Mouse (Mus musculus) NIH3T3 (cell line): Measurements from ENCODE around the gene Rnf2.
"Not testable (repeated sequence)": the region's sequence is repeated elsewhere in the genome, so short reads cannot be mapped to it uniquely, and the experiment has no call there.

Experiments
- DNase-seq: peaks from one replicate; pipeline ENCODE4 v3.0.0-alpha.2; 2012; ENCODE audit warnings: low read depth

Rnf2 gene

GRCm38 (mm10) chr1:151484754-151485153, 16.0 kb downstream of the Rnf2 start:
- DNase-seq = no peak

- peak; percentile 53 for DNase-seq
These were observed 17.2 kb downstream of the Rnf2 start for GRCm38 (mm10) chr1:151483568-151483967.

GRCm38 (mm10) chr1:151482497-151482896, 18.3 kb downstream of the Rnf2 start:
- no peak for DNase-seq

- not testable (repeated sequence) for DNase-seq
These were observed 28.4 kb downstream of the Rnf2 start for GRCm38 (mm10) chr1:151472386-151472785.

GRCm38 (mm10) chr1:151471429-151471828, 29.3 kb downstream of the Rnf2 start:
- no peak for DNase-seq

- peak; percentile 33 for DNase-seq
These were observed 34.2 kb downstream of the Rnf2 start for GRCm38 (mm10) chr1:151466571-151466970.

GRCm38 (mm10) chr1:151464914-151465313, 35.8 kb downstream of the Rnf2 start:
- no peak for DNase-seq

- DNase-seq = peak; percentile 20
These were observed 39.5 kb downstream of the Rnf2 start for GRCm38 (mm10) chr1:151461265-151461664.

GRCm38 (mm10) chr1:151457087-151457486, 43.7 kb downstream of the Rnf2 start:
- DNase-seq = no peak

- DNase-seq = no peak
These were observed 48.8 kb downstream of the Rnf2 start for GRCm38 (mm10) chr1:151451946-151452345.

- no peak for DNase-seq
These were observed 49.9 kb downstream of the Rnf2 start for GRCm38 (mm10) chr1:151450851-151451250.

- no peak for DNase-seq
These were observed 50.9 kb downstream of the Rnf2 start for GRCm38 (mm10) chr1:151449866-151450265.

GRCm38 (mm10) chr1:151435431-151435830, 65.3 kb downstream of the Rnf2 start:
- no peak for DNase-seq

GRCm38 (mm10) chr1:151429316-151429715, 71.4 kb downstream of the Rnf2 start:
- peak; percentile 34 for DNase-seq

- peak; percentile 100 for DNase-seq
These were observed 72.2 kb downstream of the Rnf2 start, which contains the start of the genes Swt1 and Trmt1l for GRCm38 (mm10) chr1:151428263-151429221. Swt1 (minus strand) TSS chr1:151428455. Trmt1l (plus strand) TSS chr1:151428542.

GRCm38 (mm10) chr1:151427888-151428262, 72.9 kb downstream of the Rnf2 start:
- DNase-seq = no peak

GRCm38 (mm10) chr1:151426947-151427600, 73.7 kb downstream of the Rnf2 start:
- peak; percentile 7 for DNase-seq

GRCm38 (mm10) chr1:151422178-151422577, 78.6 kb downstream of the Rnf2 start:
- DNase-seq = no peak

- peak; percentile 9 for DNase-seq
These were observed 90.9 kb downstream of the Rnf2 start for GRCm38 (mm10) chr1:151409827-151410226.
